Mouse (Mus musculus) neural tube, embryonic 15.5 days (tissue): ENCODE results near the gene Foxp1. TPM values are rescaled to one million over a fixed set of nuclear protein-coding genes. Genes with fewer than 3 reads are reported as not detected.

Experiments used
- ATAC-seq: fragments of 200-750 bp; cut with Nextera tagmentation; 2 replicates; pipeline ENCODE4 v1.8.0; 2017; ENCODE audit warnings: mild to moderate bottlenecking, moderate TSS enrichment, moderate library complexity; ENCODE audit not compliant: low FRiP score
- H3K27ac ChIP-seq: fragments of 300-500 bp; sonication (generic); replicated peaks from 2 replicates; pipeline ENCODE4 v1.5.1; 2015; ENCODE audit warnings: mild to moderate bottlenecking, inconsistent platforms
- H3K27me3 ChIP-seq: fragments of 300-500 bp; sonication (generic); replicated peaks from 2 replicates; pipeline ENCODE4 v1.6.1; 2015; ENCODE audit warnings: inconsistent platforms
- H3K36me3 ChIP-seq: fragments of 300-500 bp; sonication (generic); 2 replicates; pipeline ENCODE4 v1.6.1; 2015; ENCODE audit warnings: inconsistent platforms
- H3K4me1 ChIP-seq: fragments of 300-500 bp; sonication (generic); 2 replicates; pipeline ENCODE4 v1.6.1; 2015; ENCODE audit warnings: inconsistent platforms
- H3K4me2 ChIP-seq: fragments of 300-500 bp; sonication (generic); 2 replicates; pipeline ENCODE4 v1.6.1; 2015; ENCODE audit warnings: inconsistent platforms, mild to moderate bottlenecking, moderate library complexity
- H3K4me3 ChIP-seq: fragments of 300-500 bp; sonication (generic); replicated peaks from 2 replicates; pipeline ENCODE4 v1.5.1; 2015; ENCODE audit warnings: mild to moderate bottlenecking, inconsistent platforms
- H3K9ac ChIP-seq: fragments of 300-500 bp; sonication (generic); replicated peaks from 2 replicates; pipeline ENCODE4 v1.6.1; 2015; ENCODE audit warnings: mild to moderate bottlenecking, inconsistent platforms
- H3K9me3 ChIP-seq: fragments of 300-500 bp; sonication (generic); replicated peaks from 2 replicates; pipeline ENCODE4 v1.6.1; 2016; ENCODE audit warnings: inconsistent platforms
- WGBS: fragments of 180-500 bp; shearing (Covaris S2); methylation state at CpG from one replicate; pipeline ENCODE4 v1.1.7; 2015; ENCODE audit warnings: mixed read lengths; 5-methylcytosine and 5-hydroxymethylcytosine counted together
- microRNA-seq: library from miRNA; unstranded; fragments of <30 nt; microRNA quantifications from one replicate; pipeline ENCODE4, GENCODE M21; 2017
- polyA plus RNA-seq: library from polyadenylated mRNA; unstranded; fragments of >200 nt; fragmentation: Nextera tagmentation; extraction: Ambion mirVana; gene quantifications from 2 replicates; pipeline ENCODE4 v1.2.1, GENCODE M21; 2015

Foxp1 gene
- polyA plus RNA-seq, 1 experiment from 2014 or later = 51.0 TPM

DNA sequence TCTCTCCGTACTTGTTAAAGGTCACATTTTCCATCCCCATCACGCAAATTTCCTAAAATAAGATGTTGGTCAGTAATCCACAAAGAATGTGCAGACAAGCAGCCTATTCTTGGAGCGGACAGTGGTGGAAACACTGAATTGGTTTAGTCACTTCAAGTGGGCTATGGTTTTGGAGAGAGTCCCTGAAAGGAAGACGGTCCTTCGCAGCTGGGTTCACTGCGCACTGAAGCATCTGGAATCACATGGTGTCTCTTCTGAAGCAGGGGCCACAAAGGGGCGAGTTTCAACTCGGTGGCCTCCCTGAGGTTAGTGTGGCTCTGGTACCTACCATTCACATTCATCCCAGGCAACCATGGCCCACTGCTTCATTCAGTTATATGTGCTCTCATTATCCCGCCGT is 588.1 kb downstream of the Foxp1 start:
- H3K4me1 ChIP-seq = peaks cover 37% of the 10 kb centered on the region
- H3K9me3 ChIP-seq = no peaks in the 10 kb centered on the region
- H3K4me3 ChIP-seq = no peak overlapping the region
- H3K36me3 ChIP-seq = no peaks in the 10 kb centered on the region
- H3K9ac ChIP-seq = no peak overlapping the region
- H3K4me2 ChIP-seq = no peak overlapping the region
- no peaks in the 10 kb centered on the region for H3K27me3 ChIP-seq
- ATAC-seq = no peak
- H3K27ac ChIP-seq = no peak overlapping the region
- 77% methylated on average over 10 of the region's 10 CpGs for WGBS

DNA sequence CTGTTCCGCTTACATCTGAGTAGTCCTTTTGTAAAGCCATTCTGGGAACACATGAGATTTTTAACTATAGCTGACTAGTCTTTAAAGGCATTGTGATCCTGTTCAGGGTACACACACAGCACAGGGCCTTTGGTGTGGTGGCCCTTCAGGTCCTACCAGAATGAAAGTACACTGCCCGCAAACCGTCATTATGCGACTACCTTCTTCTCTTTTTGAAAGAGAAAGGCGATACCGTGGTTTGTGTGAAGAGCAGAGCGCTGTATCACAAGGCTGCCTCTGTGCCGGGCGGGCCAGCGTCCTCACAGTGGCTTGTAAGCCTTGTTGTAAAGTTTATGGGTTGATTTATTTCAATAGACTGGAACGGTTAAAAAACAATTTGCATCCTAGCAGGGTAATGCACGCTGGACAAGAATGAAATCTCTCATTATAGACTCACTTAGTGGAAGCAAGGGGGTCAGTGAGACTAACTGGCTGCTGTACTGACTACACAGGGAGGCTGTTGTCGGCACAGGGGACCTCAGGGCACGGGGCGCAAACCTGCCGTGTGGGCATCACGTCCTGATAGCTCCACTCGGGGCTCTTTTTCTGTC is 589.3 kb downstream of the Foxp1 start:
- Histone ChIP-seq H3K4me3 (no peak overlapping the region), H3K36me3 (no peaks in the 10 kb centered on the region), H3K9ac (no peak overlapping the region), H3K9me3 (no peaks in the 10 kb centered on the region), H3K27ac (no peak overlapping the region), H3K27me3 (no peaks in the 10 kb centered on the region), H3K4me2 (peak overlapping the region; percentile 39), H3K4me1 (peaks cover 34% of the 10 kb centered on the region)
- ATAC-seq = peak; percentile 42; the same call in 1 of the 2 replicates
- WGBS = 17% methylated on average over 18 of the region's 18 CpGs

DNA sequence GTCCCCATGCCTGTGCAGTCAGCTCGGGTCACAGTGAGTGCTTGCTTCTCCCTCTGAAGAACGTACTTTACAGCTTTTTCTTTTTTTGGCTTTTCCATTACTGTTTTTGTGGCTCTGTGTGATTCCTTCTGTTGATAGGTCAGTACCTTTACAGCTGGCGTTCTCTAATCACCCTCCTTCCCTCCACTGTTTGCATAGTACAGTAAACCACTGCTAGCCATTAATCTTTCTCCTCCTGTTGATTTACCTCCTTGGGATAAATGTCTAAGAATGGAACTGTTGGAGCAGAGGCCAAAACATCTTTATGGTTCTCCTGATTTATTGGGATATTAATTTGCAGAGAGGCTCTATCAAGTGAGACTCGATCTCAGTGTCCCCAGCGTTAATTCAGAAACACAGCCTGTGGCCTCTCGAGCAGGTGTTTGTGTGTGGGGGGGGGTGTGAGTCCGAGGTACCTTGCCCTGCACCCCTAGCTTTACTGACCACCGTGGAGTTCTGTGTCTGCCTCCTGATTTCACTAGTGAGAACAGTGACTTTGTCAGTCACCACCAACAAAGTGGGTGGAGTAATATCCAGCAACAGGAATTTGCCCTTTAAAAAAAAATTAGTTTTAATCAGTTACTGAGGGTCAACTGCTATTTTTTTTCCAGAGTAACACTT is 590.5 kb downstream of the Foxp1 start:
- H3K27me3 ChIP-seq = no peaks in the 10 kb centered on the region
- no peak for ATAC-seq
- H3K9ac ChIP-seq = no peak overlapping the region
- no peaks in the 10 kb centered on the region for H3K36me3 ChIP-seq
- H3K4me1 ChIP-seq = peaks cover 33% of the 10 kb centered on the region
- no peaks in the 10 kb centered on the region for H3K9me3 ChIP-seq
- H3K4me3 ChIP-seq = no peak overlapping the region
- H3K4me2 ChIP-seq = no peak overlapping the region
- WGBS = 38% methylated on average over 8 of the region's 8 CpGs
- H3K27ac ChIP-seq = no peak overlapping the region

DNA sequence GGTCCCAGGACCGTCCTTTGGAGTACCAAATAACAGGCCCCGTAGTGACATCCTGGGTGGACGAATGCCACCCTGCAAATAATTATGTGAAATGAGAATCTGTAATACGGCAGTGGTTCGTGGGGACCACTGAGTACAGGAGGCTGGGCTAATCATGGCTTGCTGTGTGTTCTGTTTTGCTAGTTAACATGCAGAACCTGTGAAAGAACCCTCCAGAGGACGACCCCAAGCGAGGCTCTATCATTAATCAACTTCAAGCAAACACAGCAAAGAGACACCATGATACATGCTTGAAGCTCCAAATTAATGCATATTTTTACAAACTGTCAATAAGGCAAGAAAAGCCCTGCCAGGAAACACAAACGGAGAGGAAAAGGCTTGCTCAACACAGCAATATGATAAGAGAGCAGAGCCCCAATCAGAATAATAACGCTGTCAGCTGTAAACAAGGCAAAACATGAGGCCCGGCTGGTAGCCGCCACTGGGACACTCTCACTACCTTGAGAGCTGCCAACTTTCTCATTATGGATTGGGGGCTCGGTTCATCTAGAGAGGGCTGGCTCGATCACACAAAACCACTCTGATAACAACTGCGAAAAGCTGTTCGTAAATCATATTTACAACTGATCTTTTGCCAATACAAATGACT is 591.7 kb downstream of the Foxp1 start:
- Histone ChIP-seq H3K4me2 (no peak overlapping the region), H3K27me3 (no peaks in the 10 kb centered on the region), H3K9ac (no peak overlapping the region), H3K27ac (no peak overlapping the region), H3K4me3 (no peak overlapping the region), H3K4me1 (peaks cover 33% of the 10 kb centered on the region), H3K36me3 (no peaks in the 10 kb centered on the region), H3K9me3 (no peaks in the 10 kb centered on the region)
- WGBS = 30% methylated on average over 15 of the region's 15 CpGs
- ATAC-seq = no peak

DNA sequence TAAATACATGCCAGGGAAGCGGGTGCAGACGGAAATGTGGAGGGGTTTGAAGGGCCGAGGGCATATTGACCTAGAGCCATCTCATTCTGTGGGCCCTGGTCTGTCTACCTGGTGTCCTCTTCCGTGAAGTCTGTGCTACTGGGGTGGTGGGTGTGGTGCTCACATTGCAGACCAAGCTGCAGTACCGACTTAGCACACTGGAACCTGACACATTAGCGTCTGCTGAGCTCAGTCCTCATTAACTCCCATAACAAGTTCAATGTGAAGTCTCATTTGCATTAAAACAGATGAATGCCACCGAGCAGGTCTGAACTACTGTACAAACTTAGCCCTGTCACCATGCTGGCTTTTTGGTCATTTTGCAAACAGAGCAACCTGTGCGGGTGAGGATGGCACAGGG is 594.2 kb downstream of the Foxp1 start:
- peaks cover 23% of the 10 kb centered on the region for H3K4me1 ChIP-seq
- WGBS = 60% methylated on average over 8 of the region's 8 CpGs
- H3K9me3 ChIP-seq = no peaks in the 10 kb centered on the region
- no peak overlapping the region for H3K4me2 ChIP-seq
- H3K4me3 ChIP-seq = no peak overlapping the region
- H3K27me3 ChIP-seq = no peaks in the 10 kb centered on the region
- ATAC-seq = no peak
- H3K36me3 ChIP-seq = no peaks in the 10 kb centered on the region
- H3K9ac ChIP-seq = no peak overlapping the region
- no peak overlapping the region for H3K27ac ChIP-seq

DNA sequence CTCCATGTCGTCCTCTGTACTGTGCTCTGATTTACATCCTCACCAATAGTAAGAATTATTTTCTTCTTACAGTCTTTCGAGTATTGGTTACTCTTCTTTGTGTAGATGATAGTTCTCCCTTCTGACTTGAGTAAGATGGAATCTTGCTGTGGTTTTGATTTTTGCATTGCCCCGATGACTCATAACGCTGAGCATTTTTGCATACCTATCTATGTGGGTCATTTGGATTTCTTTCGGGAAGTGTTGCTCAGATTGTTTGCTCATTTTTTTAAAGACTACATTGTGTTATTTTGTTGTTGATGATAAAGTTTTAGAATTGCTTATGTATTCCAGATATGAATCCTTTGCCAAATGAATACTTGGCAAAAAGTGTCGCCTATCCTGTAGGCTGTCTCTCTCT is 621.3 kb downstream of the Foxp1 start:
- no peaks in the 10 kb centered on the region for H3K9me3 ChIP-seq

DNA sequence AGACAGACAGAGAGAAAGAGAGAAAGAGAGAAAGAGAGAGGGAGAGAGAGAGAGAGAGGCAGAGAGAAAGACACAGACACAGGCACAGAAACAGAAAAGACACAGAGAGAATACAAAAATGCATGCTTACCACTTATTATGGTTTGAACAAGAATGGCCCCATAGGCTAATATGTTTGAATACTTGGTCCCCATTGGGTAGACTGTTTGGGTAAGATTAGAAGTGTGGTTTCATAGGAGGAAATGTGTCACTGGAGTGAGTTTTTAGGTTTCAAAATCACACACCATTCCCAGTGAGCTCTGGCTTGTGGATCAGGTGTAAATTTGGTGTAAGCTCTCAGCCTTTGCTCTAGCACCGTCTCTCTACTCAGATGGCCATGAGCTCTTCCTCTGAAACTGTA is 644.3 kb downstream of the Foxp1 start:
- Histone ChIP-seq H3K36me3 (no peaks in the 10 kb centered on the region), H3K27ac (no peak overlapping the region), H3K9me3 (no peaks in the 10 kb centered on the region), H3K4me1 (no peaks in the 10 kb centered on the region), H3K4me3 (no peak overlapping the region), H3K27me3 (no peaks in the 10 kb centered on the region), H3K9ac (no peak overlapping the region), H3K4me2 (no peak overlapping the region)
- ATAC-seq = no peak
- WGBS = 82% methylated on average over 1 of the region's 1 CpGs

More for the DNA sequence above, 621.3 kb downstream of the Foxp1 start:
- Histone ChIP-seq H3K4me1 (no peaks in the 10 kb centered on the region), H3K27ac (no peak overlapping the region), H3K4me2 (no peak overlapping the region), H3K27me3 (no peaks in the 10 kb centered on the region), H3K9ac (no peak overlapping the region), H3K36me3 (no peaks in the 10 kb centered on the region), H3K4me3 (no peak overlapping the region)
- 90% methylated on average over 6 of the region's 6 CpGs for WGBS
- ATAC-seq = no peak

DNA sequence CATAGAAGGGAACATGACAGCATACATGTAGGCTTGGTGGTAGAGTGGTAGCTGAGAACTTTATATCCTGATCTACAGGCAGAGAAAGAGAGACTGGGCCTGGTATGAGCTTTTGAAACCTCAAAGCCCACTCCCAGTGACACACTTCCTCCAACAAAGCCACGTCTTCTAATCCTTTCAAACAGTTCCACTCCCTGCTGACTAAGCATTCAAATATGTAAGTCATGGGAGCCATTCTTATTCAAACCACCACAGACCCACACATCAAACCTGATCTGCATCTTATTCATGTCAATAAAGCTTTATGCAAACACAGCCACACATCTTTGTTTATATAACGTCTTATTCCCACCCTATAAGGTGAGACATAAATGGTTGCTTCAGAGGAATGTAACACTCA is 646.1 kb downstream of the Foxp1 start:
- Histone ChIP-seq H3K9me3 (no peaks in the 10 kb centered on the region), H3K4me2 (no peak overlapping the region), H3K27ac (no peak overlapping the region), H3K36me3 (no peaks in the 10 kb centered on the region), H3K27me3 (no peaks in the 10 kb centered on the region), H3K9ac (no peak overlapping the region), H3K4me3 (no peak overlapping the region), H3K4me1 (no peaks in the 10 kb centered on the region)
- WGBS = 69% methylated on average over 2 of the region's 2 CpGs
- ATAC-seq = no peak

Small RNA genes within 50 kb of the gene (microRNA-seq; reads per million reads assigned to microRNA genes)
- gene Gm22328 (not detected), gene Gm49348 (not detected)

Other genes starting within 250 kb of the Foxp1 start
- 7.0 and 9.2 TPM in 2 replicates for gene Eif4e3, start 144.1 kb upstream of the Foxp1 start, polyA plus RNA-seq
- 2.3 and 2.7 TPM in 2 replicates for gene Gm20696, start 144.1 kb upstream of the Foxp1 start, polyA plus RNA-seq
- 15.8 and 20.7 TPM in 2 replicates for gene Gpr27, start 170.0 kb upstream of the Foxp1 start, polyA plus RNA-seq
- gene Prok2, start 203.7 kb upstream of the Foxp1 start, polyA plus RNA-seq = 0.17 and 0.31 TPM in 2 replicates